Mouse (Mus musculus) ES-E14 (cell line): ENCODE data around the gene Iqce.

Source experiments
- CHD2 ChIP-seq: IDR thresholded peaks from 2 replicates; pipeline ENCODE4 v1.6.1; 2014; ENCODE audit warnings: mild to moderate bottlenecking, low read depth, low read length, inconsistent platforms
- HCFC1 ChIP-seq: IDR thresholded peaks from 2 replicates; pipeline ENCODE4 v1.6.1; 2012; ENCODE audit warnings: low read length, inconsistent platforms, borderline replicate concordance; ENCODE audit not compliant: insufficient read depth
- MAFK ChIP-seq: IDR thresholded peaks from 2 replicates; pipeline ENCODE4 v1.6.1; 2014; ENCODE audit warnings: mild to moderate bottlenecking, low read depth, low read length, inconsistent platforms; ENCODE audit not compliant: insufficient read depth
- ZC3H11A ChIP-seq: IDR thresholded peaks from 2 replicates; pipeline ENCODE4 v1.6.1; 2012; ENCODE audit warnings: low read depth, mild to moderate bottlenecking, inconsistent platforms, low read length, borderline replicate concordance
- ZNF384 ChIP-seq: IDR thresholded peaks from 2 replicates; pipeline ENCODE4 v1.6.1; 2012; ENCODE audit warnings: low read depth, low read length, inconsistent platforms

DNA sequence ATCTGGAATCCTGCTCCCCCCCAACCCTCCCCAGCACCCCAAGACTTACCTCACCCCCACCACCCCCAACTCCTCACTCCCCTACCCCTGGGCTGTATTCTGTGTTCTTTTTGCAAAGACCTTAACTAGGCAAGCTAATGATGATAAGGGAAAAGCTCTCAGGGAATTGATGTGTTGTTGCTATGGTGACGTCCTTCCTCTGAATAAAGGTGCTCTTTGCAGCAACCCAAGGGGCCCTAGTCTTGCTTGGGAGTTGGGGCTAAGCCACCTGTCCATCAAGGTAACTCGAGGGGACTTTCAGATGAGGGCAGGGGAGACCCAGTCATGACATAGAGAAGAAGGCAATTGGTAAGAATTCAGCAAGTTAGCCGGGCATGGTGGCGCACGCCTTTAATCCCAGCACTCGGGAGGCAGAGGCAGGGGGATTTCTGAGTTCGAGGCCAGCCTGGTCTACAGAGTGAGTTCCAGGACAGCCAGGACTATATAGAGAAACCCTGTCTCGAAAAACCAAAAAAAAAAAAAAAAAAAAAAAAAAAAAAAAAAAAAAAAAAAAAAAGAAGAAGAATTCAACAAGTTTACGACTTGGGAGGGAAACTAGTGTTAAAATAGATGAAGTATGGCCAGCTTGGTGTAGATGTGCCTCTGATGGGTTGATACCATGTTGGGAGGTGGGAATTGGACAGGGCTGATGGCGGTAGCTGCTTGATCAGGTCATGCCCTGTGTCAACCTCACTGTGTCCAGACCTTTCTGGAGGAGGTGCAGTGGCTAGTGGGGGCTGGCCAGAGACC, 86.7 kb downstream of the Iqce start:
- TF ChIP-seq MAFK (no peak), CHD2 (no peak), HCFC1 (no peak), ZNF384 (peak; percentile 64), ZC3H11A (no peak)
